Comparison of ENCODE assay signal across 9 mouse cellular contexts in the genomic region with DNA sequence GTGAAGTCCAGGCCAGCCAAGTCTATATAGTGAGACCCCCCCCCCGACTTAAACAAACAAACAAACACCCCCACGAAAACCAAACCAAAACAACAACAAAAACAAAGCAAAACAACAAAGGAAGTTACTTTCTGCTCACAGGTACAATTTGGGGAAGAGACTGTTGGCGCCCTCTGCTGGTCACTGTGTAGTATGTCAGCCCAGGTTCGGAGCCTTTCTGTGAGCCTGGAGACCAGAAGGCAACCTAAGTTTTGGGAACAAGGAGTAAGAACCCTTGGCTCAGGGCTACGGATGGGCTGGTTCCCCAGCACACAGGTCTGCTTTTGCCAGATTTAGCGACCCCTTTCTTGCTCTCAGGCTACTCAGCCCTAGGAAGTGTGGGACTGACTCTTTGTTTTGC. TPM values are rescaled to one million over a fixed set of nuclear protein-coding genes. Genes with fewer than 3 reads are reported as not detected.
DNase-seq lines count a peak whose midpoint lies in the region; ATAC-seq lines count a peak whose summit lies in the region.
"Had no signal": no experiment of that assay in that cellular context is flagged by ENCODE, and none has a peak within 500 bp of the region (broad histone marks: within the 10 kb centered on the region; RNA-seq: fewer than 3 reads in every experiment).

No protein-coding gene starts in this region.

- 8% methylated on average over 6 of the region's 6 CpGs for WGBS in hindbrain, embryonic 10.5 days
- WGBS in hindbrain, embryonic 13.5 days = 9% methylated on average over 6 of the region's 6 CpGs

- H3K4me1 ChIP-seq in hindbrain, embryonic 10.5 days (replicated peaks) = 0 out of 2 replicates have a peak, but pooled peaks cover 4% of the 10 kb centered on the region
- H3K4me1 ChIP-seq in hindbrain, embryonic 13.5 days (replicated peaks) = no peaks in the 10 kb centered on the region
- H3K4me1 ChIP-seq: lung, embryonic 15.5 days had no signal

- peak; percentile 53 for DNase-seq in hindbrain, embryonic 10.5 days (ENCODE audit: low spot score)
- DNase-seq in T-cell, adult 2 months (ENCODE audit: low spot score) = peak; percentile 58
- peak; percentile 65 to 70 for DNase-seq in cerebellum, postnatal 25 days
- DNase-seq in heart, adult 8-10 months (ENCODE audit: low spot score) = peak; percentile 57
- DNase-seq in layer of hippocampus, adult 9-10 months (ENCODE audit: low spot score) = peak; percentile 57
- DNase-seq in spleen, postnatal 4 days (ENCODE audit: low spot score in 2 of 2) = peak; percentile 48 to 87

- no peak overlapping the region for H3K27ac ChIP-seq in hindbrain, embryonic 10.5 days
- H3K27ac ChIP-seq in hindbrain, embryonic 13.5 days = no peak overlapping the region
- H3K27ac ChIP-seq: lung, embryonic 15.5 days had no signal

- no peak overlapping the region for H3K4me2 ChIP-seq in hindbrain, embryonic 13.5 days
- H3K4me2 ChIP-seq: lung, embryonic 15.5 days had no signal

- no peak overlapping the region for H3K9ac ChIP-seq in hindbrain, embryonic 13.5 days
- H3K9ac ChIP-seq: lung, embryonic 15.5 days had no signal

- H3K9me3 ChIP-seq in hindbrain, embryonic 10.5 days = peaks cover 7% of the 10 kb centered on the region; the same call in 1 of the 2 replicates
- peaks cover 9% of the 10 kb centered on the region; the same call in 1 of the 2 replicates for H3K9me3 ChIP-seq in hindbrain, embryonic 13.5 days
- H3K9me3 ChIP-seq: lung, embryonic 15.5 days had no signal

- no peaks in the 10 kb centered on the region for H3K27me3 ChIP-seq in hindbrain, embryonic 10.5 days (ENCODE audit: insufficient read depth, poor library complexity, severe bottlenecking)
- no peaks in the 10 kb centered on the region for H3K27me3 ChIP-seq in hindbrain, embryonic 13.5 days
- H3K27me3 ChIP-seq: lung, embryonic 15.5 days had no signal

- no peaks in the 10 kb centered on the region for H3K36me3 ChIP-seq in hindbrain, embryonic 10.5 days
- H3K36me3 ChIP-seq in hindbrain, embryonic 13.5 days = no peaks in the 10 kb centered on the region
- H3K36me3 ChIP-seq: lung, embryonic 15.5 days had no signal

- ATAC-seq in hindbrain, embryonic 13.5 days (ENCODE audit: low FRiP score) = no peak
- ATAC-seq in megakaryocyte, adult 5-6 weeks (ENCODE audit: poor library complexity, severe bottlenecking) = peak; percentile 74

- no peak overlapping the region for H3K4me3 ChIP-seq in hindbrain, embryonic 10.5 days
- H3K4me3 ChIP-seq in hindbrain, embryonic 13.5 days = no peak overlapping the region
- H3K4me3 ChIP-seq: lung, embryonic 15.5 days had no signal

RNA-seq across cellular contexts. Expression of gene Slc15a1, which starts 49.5 kb away (rescaled TPM):
- 0.05 and 0.12 TPM in 2 replicates for polyA plus RNA-seq in hindbrain, embryonic 10.5 days (2016; fragmentation: Nextera tagmentation; extraction: Ambion mirVana)
- polyA plus RNA-seq in hindbrain, embryonic 13.5 days (2015; fragmentation: Nextera tagmentation; extraction: Ambion mirVana) = not detected in 2 replicates
- total RNA-seq in heart, adult 8-10 months (2022) = under 1 TPM in 1 of 4 experiments, not detected in 3; 0.09 TPM
- not detected in 2 replicates for total RNA-seq in megakaryocyte, adult 5-6 weeks (2015)
- not detected in 2 replicates for total RNA-seq in megakaryocyte, adult 5-6 weeks (2017)
